Mouse (Mus musculus): ENCODE results near the gene Morn5.

Gene Morn5

DNA sequence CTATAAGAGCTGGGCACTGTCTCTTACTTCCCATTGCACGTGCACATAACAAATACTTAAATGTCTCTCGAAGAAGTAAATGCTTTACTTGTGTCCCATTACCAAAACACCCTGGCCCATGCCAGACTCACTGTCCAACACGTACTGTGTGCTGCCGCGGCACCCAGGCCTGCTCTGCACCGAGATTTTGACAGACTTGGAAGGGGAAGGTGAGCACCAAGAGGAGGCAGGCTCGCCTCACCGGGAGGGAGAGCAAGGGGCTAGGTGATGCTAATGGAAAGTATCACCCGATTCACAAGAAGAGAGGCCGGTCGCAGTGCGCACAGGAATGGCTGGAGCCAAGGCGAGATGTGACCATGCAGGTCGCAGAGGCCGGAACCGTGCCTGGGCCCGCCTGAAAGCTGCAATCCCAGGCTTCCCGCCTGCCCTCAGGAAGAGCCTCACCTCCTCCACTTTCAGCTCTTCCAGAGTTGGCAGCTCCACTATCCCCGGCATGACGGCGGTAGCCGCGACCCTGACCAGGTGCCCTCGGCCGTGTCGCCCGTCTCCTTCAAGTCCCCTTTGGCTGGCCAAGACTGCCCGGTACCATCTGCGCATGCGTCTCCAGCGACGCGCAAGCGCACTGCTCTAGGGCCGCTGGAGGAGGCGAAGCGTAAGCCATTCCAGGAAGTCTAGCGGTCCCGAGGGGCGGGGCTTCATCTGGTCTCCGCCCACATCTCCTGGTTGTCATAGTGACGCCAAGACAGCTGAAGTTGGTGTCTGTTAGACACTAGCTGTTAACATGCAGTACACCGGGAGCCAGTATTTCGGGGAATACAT, at the start of gene Morn5, which contains the start of gene Ndufa8:
Gene Morn5, plus strand, starts transcription at position 711 of the 819 bp plus-strand sequence.
Gene Ndufa8, minus strand, starts transcription at position 659 of the 819 bp plus-strand sequence.
- peak; percentile 99 for DNase-seq

DNA sequence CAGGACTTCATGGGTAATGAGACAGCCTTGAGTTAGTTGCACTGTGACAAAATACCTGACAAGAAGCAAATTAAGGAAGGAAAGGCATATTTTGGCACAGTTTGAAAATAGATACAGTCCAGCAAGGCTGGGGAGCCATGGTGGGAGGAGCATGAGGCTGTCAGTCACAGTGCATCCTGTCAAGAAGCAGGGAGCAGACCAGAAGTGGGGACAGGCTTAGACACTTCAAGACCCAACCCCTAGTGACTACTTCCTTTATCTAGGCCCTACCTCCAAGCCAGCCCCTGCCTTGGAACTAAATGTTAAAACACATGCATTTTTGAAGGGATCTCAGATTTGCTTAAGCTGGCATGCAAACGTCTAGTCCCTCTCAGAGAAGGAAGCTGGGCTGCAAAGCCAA, 48.9 kb upstream of the Morn5 start:
- DNase-seq: no peak

DNA sequence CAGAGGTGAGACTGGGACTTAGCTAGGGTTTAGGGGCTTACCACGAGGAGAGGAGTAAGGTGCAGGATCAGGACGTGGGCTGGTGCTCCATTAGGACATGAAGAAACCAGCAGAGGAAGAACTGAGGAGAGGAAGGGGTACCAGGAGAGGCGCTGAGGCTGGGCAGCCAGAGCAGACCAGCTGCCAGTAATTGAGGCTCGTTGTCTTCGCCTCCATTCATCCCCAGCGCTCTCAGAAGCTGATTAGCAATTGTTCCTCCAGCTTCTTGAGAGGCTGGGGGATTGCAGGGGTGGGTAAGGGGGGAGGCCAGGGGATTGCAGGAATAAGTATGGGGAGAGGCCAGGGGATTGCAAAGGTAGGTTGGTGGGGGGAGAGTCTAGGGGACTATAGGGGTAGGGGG, 47.1 kb upstream of the Morn5 start:
- DNase-seq: no peak

GRCm38 (mm10) chr2:36008071-36008470, 41.2 kb upstream of the Morn5 start:
- peak; percentile 52 for DNase-seq

DNA sequence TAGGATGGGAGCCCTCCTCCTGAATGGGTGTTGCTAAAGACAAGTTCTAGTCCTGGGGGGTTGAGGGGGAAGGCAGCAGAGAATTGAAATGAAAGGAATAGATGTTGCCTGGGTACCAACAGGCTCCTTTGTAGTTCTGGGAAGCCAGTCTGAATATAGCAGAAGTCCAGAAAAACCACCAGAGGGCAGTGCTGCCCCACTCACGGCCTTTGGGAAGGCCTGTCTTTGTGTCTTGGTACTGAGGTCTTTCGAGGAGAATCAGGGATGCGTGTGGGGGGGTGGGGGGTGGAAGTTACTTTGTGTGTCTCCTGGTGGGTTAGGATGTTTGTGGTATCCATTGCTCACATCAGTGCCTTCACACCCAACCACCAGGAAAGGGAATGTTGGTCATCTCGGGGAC, 39.9 kb upstream of the Morn5 start:
- peak; percentile 52 for DNase-seq

DNA sequence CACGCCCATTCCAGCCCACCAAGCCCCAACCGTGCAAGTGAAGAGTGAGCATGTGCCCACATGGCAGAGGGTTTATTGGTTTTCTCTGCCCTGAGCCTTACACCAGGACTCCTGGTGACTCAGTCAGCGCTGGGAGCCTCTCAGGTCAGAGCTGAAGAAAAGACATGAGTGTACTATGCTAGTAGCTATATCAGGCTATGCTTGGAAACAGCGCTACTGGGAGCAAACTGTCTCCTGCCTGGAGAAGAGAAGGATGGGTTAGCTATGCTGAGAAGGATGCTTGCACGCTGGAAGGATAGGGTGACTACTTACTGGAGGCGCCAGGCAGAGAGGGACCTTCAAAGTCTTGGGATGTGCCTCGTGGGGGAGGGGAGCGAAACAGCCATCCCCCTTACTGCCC, 38.7 kb upstream of the Morn5 start:
- no peak for DNase-seq

DNA sequence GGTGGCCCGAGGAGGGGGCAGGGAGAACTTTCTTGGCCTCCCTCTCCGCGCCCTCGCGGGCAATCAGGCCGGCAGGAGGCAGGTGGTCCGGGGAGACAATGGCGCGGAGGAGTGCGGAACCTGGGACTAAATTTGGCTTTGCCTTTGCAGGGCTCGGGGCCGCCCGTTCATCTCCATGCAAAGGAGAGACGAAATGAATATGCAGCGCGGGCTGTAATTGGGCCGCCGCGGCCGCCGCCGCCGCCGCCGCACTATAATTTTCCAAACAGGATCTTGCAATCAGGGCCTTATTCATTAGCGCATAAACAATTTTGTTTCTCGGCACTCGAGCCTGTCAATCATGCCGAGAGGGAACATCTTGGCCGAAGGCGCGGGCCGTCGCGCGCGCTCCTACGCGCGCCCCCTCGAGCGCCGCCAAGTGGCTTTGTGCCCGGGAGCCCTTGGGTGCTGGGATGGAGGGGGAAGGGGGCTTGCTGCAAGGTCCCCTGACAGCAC, 37.9 kb upstream of the Morn5 start:
- no peak for DNase-seq

- DNase-seq: peak; percentile 50
Observed at GRCm38 (mm10) chr2:36013010-36013409, 36.2 kb upstream of the Morn5 start.

DNA sequence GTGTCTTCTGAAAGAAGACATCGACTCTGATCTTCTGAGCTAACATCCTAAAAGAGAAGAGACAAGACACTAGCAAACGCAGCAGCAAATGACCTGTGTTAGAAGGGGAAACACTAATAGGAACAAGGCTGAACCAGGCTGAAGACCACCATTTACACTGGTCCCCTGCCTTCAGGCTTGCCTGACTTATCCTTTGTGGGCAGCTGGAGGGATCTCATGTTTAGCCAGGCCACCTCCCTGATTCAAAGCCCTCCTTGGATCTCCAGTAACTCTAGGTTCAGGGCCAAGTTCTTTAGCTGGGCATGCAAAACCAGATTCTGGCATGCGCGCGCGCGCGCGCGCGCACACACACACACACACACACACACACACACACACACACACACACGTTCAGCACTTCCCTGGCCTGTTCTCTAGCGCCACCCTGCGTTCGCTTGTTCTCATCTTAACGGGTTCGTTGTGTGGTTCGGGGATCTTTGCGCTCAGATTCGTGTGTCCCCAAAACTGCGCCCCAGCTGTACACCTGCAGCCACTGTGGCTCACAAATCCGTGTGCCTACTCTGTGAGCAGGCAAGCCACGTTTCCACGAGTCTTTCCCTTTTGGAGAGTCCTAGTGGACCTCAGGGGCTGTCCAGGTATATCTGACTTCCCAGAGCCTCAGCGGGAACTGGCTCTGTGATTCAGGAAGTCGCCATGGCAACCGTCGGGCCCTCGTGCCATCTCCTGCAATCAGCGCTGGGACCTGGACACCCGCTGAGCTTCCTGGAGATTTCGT, 27.7 kb upstream of the Morn5 start:
- DNase-seq: peak; percentile 68

DNA sequence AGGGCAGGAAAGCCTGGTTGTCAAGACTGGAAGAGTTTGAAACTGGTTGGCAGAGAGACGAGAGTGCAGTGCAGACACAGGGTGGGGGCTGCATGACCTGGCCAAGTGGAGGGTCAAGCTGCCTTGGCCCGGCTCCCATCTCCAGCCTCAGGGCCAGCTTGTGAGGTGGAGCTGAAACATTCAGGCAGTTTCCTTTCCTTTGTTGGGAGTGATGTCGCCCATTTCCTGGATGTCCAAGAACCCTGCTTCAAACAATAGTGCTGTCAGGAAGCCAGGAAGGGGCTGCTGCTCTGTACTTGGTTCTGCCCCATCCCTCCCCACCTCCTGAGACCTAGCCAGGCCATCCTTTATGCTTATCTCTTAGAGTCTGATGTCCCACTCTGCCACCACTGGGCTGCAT, 26.0 kb upstream of the Morn5 start:
- DNase-seq: peak; percentile 77

DNA sequence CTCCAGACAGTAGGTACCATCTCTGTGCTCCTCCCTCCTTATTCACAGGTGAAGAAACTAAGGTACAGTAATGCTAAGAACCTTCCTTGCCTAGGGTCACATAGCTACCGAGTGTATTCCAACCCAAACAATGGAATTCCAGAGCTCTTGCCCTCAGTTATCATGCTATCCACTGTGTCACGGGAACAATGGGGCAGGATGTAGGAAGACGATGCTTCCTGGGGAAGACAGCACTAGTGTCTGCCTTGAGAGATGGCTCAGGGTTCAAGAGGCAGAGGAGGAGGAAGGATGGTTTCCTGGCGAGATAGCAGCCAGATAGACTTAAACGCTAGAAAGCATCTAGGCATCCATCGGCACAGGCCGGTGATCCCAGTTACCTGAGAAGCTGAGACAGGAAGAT, 16.4 kb upstream of the Morn5 start:
- DNase-seq: peak; percentile 21

DNA sequence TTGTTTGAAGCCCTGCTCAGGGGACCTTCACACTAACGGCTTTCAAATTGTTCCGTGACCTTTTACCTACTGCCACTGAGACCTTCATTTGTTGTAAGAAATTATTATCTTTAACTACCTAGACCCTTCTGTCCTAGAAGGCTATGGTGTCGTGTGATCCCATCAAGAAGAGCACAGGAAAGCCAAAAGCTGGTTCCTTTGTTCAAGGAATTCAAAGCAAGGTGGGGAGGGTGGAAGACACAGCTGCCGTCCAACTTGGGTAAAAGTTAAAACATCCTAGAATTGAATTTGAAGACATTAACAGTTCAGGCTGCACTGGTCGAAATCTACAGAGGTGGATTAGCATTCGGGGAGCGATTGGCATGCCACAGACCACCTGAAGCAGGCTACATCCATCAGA, 15.3 kb upstream of the Morn5 start:
- no peak for DNase-seq

DNA sequence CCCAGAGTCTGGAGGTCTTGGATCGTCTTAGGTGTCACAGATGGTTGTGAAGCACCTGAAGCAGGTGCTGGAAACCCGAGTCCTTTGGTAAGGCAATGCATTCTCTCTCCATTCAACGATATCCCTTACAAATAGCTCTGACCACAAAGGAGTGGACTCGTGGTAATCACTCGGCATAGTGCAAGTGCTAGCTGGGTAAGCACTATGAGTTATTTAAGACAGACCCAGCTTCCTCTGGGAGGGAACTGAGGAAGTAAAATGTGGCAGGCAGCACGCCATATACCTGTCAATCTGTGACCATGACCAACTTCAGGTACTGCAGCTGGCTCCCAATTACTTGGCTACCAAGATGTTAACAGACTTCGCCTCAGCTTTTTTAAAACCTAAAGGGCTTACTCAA, 14.4 kb upstream of the Morn5 start:
- no peak for DNase-seq

- no peak for DNase-seq
Observed at GRCm38 (mm10) chr2:36035413-36036081, 13.7 kb upstream of the Morn5 start.

GRCm38 (mm10) chr2:36039297-36039985, 9.8 kb upstream of the Morn5 start:
- DNase-seq: no peak

DNA sequence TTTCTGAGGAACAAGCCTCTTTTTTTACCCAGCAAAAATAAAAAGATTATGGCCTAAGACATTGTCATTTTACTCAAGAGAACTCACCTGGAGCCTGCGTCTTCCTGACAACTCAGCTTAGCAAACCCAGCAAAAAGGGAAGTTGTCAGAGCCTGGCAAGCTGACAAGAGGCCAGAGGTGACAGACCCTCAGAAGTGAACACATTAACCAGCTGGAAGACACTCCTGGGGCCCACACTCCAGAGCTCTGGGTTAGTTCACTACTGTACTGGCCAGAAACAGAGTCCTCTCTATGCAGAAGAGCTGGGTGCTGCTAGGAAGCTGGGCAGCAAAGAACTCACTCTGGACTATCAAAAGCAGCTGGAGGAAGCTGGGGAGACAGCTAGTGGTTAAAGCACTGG, 8.4 kb upstream of the Morn5 start:
- no peak for DNase-seq

GRCm38 (mm10) chr2:36048164-36048563, 1.1 kb upstream of the Morn5 start:
- DNase-seq: peak; percentile 32

- DNase-seq: no peak
Observed at GRCm38 (mm10) chr2:36049567-36049954, 303 bp downstream of the Morn5 start.

DNA sequence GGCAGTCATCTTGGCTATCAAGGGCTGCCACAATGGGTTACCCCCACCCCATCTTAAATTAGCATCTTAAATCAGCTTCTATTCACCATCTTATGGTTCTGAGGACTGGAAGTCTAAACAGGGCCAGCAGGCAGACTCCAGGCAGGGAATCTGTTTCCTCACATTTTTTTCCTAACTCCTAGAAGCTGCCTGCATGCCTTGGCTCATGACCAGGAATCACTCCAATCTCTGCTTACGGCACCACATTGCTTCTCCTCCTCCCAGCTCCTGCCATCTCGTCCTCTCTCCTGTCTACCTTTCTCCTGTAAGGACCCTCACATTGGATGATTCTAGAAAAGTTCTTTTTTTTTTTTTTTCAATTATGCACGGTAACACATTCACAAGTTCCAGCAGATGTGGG, 4.0 kb downstream of the Morn5 start:
- DNase-seq: no peak

- DNase-seq: no peak
Observed at GRCm38 (mm10) chr2:36056248-36056647, 7.0 kb downstream of the Morn5 start.

DNA sequence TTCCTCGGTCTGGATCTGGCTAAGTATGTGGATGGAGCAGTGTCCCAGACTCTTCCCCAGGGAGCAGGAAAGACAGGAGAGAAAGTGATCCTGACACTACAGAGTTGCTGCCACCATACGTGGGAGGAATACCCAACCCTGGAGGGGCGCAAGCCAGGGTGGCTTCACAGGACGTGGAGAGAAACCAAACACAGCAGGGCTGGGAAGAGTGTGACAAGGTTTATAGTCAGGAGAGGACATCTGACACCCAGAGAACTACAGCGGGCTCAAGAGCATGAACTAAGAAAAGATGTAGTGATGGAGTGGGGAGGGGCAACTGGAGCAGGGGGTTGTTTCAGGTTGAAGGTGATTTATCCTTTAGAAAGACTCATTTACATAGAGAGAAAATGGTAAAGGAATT, 12.2 kb downstream of the Morn5 start:
- no peak for DNase-seq

GRCm38 (mm10) chr2:36067132-36067531, 17.9 kb downstream of the Morn5 start:
- DNase-seq: no peak
